Mouse (Mus musculus): ENCODE measurements around the gene Rtn4rl2. TPM values are rescaled to one million over a fixed set of nuclear protein-coding genes. Genes with fewer than 3 reads are reported as not detected.

The Rtn4rl2 gene
- total RNA-seq, 4 experiments from 2014 or later = 63.8 to 85.9 (median 79.0) TPM

DNA sequence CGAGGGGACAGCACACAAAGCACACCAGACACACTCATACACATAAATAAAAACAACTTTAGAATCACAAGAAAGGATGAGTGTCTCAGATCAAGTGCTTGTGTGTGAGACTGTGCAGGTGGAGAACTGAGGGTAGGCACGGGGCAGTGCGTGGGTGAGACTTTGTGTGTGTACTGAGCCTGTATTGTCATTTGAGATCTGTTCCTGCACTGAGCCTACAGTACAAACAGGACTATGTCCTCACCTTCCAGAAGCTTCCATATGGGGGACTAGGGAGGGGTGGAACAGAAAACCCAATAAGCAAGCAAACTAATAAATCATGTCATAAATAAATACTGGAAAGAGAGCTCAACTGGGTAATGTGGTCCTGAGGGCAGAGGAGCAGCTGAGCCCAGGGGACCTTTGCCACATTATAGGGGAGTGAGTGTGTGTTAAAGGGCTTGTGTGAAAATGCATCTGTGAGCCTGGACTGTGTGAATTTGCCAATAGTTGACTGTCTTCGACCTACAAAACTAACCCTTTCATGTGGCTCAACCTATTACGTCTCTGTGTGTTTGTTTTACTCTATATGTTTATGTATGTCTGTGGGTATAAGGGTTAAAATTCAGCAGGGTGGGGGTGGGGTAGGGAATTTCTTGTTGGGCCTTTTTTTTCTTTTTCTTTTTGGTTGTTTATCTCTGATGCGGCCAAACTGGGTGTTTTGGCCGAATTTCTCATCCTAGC is 35.9 kb downstream of the Rtn4rl2 start:
- DNase-seq (ENCODE audit: low spot score in 2 of 2) = no peak

DNA sequence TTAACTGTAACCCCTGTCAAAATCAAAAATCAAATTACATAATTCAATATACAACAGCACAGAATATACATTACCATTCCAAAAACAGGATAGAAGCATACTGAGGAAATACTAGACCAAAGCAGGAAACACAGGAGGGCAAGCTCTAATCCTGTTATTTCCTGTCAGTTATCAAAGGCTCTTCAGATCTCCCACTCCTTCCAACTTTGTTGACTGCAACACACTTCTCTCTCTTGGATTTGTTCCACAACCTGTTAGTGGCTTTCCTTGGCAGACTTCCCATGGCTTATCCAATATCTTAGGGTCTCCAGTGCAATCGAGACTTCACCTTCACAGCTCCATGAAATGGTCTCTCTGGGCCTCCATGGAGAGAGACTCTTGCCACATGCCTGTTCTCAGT is 41.3 kb downstream of the Rtn4rl2 start:
- no peak for DNase-seq (ENCODE audit: low spot score in 2 of 2)

DNA sequence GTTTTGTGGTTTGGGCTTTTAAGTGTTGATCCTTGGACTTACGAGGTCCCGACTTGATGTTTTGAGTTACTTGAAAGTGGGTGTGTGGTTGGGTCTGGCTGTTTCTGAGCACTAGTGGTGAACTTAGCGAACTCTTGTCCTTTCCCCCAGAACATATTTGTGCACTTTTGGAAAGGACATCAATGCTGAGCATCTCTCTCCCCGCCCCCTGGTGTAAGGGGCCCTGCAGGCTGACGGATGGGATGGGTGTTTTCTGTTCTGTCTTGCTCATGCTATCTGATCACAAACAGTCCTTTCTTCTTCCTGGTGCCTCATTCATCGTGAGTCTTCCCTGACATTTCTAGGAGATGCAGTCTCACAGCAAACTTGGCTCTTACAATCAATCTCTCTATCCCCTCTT is 42.9 kb downstream of the Rtn4rl2 start:
- DNase-seq (ENCODE audit: low spot score in 2 of 2) = no peak

DNA sequence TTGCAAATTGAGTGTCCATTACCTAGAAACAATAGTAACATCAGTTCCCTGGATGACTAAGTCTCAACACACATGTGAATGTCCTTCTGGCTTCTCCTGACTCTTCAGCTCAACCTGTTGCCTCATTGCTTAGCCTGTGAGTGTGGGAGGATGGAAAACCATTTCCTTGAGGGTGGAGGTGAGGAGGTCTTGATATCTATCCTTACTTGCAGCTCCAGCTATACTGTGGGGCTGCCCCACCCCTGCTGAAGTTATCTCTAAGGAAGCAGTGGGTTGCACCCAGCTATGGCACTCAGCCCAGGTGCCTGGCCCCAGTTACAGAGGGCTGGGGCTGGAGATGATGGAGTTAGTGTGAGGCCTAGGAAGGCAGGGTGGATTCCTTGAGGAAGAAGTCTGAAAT is 44.6 kb downstream of the Rtn4rl2 start:
- no peak for DNase-seq (ENCODE audit: low spot score in 2 of 2)

DNA sequence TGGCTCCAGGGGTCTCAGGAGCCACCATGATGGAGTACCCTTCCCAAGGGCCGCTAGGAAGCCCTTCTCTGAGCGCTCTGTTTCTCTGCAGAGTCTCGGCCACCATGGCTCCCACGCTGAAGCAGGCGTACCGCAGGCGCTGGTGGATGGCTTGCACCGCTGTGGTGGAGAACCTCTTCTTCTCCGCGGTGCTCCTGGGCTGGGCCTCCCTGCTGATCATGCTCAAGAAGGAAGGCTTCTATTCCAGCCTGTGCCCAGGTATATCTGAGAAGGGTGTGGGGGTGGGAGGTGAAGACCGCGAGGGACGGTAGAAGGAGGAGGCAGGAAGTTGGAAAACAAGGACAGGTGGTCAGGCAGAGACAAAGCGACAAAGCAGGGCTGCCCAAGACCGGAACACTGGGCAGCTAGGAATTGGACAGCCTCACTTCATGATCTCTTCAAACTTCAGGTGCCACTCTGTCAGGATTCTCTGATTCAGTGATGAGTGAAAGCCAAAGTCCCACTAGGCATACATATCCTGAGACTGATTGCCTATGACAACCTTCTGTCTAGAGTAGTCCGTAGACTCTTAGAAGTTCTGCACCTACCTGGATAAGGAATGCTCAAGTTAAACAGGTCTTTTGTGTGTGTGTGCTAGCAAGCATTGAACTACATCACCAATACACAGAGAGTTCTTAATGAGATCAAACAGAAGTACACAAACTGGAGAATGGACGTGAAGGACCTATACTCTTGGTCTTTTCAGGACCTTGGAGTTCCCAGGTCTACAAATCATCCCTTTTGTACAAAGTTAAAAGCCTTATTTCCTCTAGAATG is 45.6 kb downstream of the Rtn4rl2 start:
- no peak for DNase-seq (ENCODE audit: low spot score in 2 of 2)

DNA sequence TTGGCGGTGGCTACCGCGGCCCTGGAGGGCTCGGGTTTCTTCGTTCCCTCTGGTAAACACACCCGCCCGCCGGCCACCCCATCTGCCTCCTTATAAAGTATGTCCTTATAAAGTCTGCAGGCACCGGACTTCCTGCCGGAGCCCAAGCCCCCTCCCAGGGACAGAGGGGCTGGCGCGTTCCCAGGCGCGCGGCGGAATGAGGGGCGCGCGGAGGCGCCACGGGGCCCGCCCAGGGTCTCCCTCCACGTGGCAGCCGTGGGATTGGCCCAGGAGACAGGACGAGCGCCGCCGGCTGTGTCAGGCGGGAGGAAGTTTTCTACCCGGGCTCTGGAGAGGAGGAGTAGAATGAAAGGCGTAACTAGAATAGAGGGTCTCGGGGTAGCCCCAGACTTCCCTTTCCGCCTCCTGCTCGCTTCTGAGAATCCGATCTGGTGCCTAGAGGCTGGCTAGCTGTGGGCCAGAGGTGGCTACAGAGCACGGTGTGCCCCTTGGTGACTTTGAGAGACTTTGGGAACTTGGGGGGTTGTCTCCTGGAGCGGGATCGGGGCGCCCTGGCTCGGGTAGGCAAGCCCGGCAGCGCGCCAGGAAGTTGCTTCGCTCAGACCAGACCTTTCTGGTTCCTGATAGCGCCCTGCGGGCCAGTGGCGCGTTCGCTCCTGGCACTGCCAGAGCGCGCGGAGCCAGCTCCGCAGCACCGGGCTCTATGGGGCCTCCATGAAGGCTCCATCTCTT is 46.3 kb downstream of the Rtn4rl2 start:
- no peak for DNase-seq (ENCODE audit: low spot score in 2 of 2)

DNA sequence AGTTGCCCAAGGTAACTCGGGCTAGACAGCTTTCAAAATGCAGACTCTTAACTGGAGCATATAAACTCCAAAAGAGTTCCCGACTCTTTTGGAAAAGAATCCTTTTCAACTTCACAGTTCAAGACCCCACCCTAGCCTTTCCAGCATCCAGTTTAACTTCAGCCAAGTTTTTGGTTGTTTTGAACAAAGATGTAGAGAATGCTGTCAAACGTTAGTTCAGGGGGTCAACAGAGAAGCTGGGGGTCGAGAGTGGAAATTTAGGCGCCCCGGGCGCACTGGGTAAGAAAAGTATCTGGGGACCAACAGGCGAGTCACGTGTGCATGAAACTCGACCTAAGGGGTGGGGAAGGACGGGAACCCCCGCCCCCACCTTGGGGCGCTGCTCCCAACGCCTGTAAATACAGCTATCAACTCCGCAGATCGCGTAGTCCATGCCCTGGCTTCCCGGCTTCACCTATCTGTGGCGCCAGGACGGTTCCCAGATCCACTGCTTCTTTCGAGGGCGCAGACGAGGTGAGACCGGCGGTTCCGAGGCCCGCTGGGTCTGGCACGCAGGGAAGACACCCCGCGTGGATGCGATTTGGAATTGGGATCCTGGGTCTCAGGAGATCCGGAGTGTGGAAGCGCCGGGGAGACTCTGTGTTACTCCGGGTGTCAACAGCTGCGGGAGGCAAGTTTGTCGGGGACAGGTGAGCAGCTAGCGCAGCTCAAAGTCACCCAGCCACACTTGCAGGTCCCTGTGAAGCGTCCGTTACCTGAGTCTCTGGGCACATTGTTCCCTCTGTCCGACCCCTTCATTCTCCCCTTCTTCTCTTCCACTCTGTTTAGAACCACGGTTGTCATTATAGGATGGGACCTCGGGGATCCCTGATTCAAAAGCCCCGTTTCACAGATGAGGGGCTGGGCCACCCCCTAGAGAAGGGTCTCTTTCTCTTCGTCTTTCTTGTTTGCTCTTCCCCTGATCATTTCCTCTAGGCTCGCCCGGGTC is 47.2 kb downstream of the Rtn4rl2 start:
- DNase-seq (ENCODE audit: low spot score in 2 of 2) = no peak

DNA sequence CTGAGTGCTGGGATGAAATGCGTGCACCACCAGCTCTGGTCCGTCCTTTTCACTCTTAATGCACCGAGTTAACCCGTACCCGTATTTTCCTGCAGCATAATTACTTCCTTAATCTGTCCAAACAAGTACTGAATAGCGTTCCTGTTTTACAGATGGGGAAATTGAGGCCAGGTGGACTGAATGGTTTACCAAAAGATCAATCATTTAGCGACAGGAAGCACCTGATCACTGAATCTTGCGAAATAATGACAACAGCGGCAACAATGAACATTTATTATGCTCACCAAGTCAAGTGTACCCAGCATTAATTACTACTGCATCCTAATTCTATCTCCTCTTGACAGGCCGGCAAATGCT is 47.9 kb downstream of the Rtn4rl2 start, which contains the start of gene Slc43a1:
TSS of gene Slc43a1 (plus strand) at position 258 of the 357 bp plus-strand sequence.
- no peak for DNase-seq (ENCODE audit: low spot score in 2 of 2)

DNA sequence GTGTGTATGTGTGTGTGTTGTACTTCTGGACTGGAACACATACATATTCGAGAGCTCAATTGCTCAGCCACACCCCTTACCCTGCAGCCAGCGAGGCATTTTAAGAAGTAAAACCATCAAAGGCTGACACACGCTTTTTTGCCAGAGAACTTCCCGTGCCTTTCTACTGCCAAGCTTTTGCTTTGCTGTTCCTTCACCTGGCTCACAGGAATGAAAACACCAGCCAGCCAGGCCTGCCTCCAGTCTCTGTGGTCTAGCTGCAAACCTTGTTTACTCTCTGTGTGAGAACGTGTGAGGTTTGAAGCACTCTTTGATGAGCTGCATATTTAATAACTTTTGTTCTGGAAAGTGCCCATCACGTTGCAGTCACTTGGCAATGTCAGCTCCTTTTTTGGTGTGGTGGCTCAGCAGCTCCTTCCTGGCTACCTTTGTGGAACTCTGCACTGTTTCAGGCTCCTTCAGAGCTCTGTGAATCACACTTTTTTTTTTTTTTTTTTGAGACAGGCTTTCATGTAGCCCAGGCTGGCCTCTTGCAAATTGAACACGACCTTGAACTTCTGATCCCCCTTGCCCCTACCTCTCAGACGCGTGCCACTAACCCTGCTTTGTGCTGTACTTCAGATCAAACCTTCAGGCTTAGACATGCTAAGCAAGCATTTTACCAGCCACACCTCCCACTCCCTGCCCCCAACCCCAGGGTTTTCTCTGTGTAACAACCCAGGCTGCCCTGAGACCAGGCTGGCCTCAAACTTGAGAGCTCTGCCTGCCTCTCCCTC is 48.5 kb downstream of the Rtn4rl2 start:
- DNase-seq (ENCODE audit: low spot score in 2 of 2) = no peak

DNA sequence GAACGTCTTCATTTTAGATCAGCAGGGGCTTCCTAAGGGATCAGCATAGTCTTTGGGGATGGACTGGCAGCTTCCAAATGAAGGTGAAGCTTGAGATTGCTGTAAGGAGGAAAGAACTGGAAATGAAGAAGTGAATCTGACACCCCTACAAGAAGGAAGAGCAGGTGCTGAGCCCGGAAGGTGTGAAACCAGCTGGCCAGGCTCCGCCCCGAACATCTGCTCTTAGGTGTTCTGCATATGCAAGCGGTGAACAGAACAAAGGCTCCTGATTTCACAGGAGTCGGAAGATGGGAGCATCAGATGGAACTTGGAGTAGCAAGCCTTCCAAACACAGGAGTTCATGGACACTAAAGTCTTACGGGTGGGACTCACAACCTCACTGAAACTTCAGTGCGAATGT is 49.4 kb downstream of the Rtn4rl2 start:
- DNase-seq (ENCODE audit: low spot score in 2 of 2) = no peak

DNA sequence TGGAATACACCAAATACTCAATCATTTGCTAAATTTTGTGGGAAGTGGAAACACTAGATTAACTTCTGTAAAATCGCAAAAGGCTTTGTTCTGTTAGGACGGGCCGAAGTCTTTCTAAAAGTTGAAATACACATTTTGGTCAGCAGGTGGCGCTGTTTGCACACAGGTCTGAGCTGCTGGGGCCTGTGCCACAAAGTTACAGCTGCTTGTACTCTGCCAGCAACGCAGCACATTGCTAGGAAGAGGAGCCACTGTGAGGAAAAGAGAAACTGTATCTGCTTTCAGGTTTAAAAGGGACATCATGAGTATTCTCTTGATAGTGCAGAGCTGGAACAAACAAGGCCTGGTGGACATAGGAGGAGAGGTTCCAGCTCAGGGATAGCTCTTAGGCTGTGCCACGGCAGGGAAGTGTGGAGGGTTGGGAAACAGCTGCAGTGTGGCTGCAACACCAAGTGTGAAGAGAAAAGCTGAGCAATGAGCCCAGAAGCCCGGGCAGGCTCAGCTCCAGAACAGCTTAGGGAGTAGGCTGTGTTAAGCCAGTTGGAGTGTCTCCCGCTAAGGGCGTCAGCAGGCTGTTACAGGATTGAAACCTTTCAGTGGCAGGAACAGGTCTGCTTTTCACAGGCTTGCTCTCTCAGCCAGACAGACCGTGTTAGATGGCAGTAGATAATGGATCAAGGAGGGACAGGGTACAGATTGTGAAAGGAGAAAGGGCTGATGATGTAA is 54.7 kb downstream of the Rtn4rl2 start:
- peak; percentile 81 to 90 for DNase-seq (ENCODE audit: low spot score in 2 of 2)

DNA sequence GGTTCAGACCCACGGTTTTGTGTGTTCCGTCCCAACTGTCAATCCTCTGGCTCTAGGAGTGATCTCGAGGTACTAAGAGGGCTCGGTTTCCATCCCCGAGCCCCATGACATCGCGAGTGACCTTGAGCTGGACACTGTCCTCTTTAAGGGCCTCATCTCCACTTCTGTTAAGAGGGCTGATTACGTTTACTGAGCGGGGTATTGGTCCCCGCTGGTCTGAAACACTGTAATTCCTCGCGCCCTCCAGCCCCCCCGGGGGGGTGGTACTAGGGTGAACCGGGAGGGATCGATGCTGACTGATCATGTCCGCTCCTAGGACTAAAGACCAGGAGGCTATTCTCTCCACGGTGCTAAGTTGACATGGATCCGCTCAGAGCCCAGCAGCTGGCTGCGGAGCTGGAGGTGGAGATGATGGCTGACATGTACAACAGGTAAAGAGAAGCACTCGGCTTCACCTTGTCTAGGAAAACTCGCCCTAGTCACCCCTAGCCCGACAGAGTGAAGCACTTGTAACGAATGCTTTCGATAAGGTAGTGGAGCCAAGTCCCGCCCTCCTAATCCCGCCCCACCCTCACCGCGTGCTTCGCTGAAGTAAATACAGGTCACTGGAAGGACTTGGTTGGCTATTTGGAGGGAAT is 59.1 kb downstream of the Rtn4rl2 start:
- no peak for DNase-seq (ENCODE audit: low spot score in 2 of 2)

DNA sequence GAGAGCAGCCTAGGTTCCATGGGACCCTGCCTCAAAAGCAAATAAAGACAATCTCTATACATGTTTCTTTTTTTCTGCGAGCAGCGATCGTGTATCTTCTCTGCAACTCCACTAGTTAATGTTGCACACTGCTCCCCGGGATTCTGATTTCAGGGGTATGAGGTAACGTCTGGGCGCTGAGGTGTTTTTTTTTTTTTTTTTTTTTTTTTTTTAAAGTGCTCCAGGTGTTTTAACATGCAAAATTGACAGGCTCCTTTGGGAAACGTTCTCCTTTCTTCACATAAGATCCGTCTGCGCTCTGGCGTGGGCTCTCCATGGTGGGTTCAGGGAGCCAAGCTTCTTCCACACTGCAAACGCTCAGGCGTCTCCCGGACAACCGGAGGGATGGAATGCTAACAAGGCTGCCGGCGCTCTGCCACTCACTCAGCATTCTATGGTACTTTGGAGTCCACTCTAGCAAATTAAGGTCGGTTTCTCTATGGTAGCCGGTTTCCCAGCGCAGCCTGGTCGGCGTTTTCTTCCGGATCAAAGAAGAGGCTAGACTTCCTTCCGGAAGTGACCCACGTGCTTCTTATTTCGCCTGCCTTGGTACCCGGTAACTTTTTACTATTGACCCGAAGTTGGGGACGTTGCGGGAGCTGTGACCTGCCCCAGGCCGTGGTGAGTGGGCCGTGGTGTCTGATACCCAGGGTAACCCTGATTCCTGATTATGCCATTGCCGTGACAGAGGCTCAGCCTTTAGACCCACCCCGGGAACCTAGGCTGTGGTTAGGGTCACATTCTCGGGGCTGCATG is 59.8 kb downstream of the Rtn4rl2 start, which contains the start of gene Timm10:
TSS of gene Timm10 (plus strand) at position 510 of the 795 bp plus-strand sequence.
- peak; percentile 91 for DNase-seq (ENCODE audit: low spot score in 2 of 2)

DNA sequence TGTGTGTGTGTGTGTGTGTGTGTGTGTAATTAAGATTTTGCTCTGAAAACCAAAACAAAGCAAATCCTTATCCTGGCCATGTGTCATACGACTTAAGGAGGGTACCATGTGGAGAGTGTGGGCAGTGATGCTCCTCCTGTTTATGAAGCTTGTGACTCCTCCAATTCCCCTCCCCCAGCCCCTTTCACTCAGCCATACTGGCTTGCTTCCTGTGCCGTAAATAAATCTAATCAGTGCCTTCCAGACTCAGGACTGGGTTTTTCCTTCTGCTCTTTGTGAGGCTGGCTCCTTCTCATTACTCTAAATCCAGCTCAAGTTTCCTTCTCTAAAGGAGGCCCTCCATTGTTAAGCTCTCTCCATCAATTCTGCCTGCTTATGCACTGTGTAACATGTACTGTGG is 63.3 kb downstream of the Rtn4rl2 start:
- DNase-seq (ENCODE audit: low spot score in 2 of 2) = no peak

DNA sequence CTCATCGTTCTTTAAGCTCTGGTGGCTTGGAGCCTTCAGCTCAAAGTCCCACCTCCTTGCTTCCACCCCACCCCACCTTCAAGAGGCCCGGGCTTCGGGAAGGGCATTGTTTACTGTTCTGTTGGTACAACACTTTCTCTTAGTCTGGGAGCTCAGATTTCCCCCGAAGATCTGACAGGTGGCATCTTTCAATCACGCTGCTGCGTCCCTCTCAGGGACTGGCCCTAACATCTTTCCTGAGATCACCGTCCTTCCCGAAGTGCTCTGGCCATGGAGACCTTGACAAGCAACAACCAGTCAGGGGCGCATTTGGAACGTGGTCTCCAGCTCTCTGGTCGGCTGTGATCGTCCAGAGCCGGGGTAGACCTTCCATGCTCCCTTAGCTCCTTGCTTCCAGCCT is 64.0 kb downstream of the Rtn4rl2 start, which contains the start of gene Smtnl1:
TSS of gene Smtnl1 (minus strand) at position 101 of the 400 bp plus-strand sequence.
- no peak for DNase-seq (ENCODE audit: low spot score in 2 of 2)

Data from layer of hippocampus, adult 8-10 months (tissue).